In genomic region chr2:128611178-128611577, GRCm38 (mm10) we compare ENCODE assay signal across 14 mouse cellular contexts. TPM values are rescaled to one million over a fixed set of nuclear protein-coding genes. Genes with fewer than 3 reads are reported as not detected.
"Had no signal": no experiment of that assay in that cellular context is flagged by ENCODE, and none has a peak within 500 bp of the region (broad histone marks: within the 10 kb centered on the region; RNA-seq: fewer than 3 reads in every experiment).

No protein-coding gene starts in this region.

- H3K27ac ChIP-seq: hindbrain, embryonic 13.5 days; hindbrain, postnatal 0 days; kidney, postnatal 0 days; limb, embryonic 13.5 days; macrophage; midbrain, embryonic 12.5 days; stomach, postnatal 0 days had no signal

- H3K4me1 ChIP-seq: hindbrain, embryonic 13.5 days; limb, embryonic 13.5 days; midbrain, embryonic 12.5 days had no signal

- ATAC-seq: hindbrain, postnatal 0 days; midbrain, embryonic 16.5 days had no signal

- H3K4me3 ChIP-seq: hindbrain, embryonic 13.5 days; limb, embryonic 13.5 days; megakaryocyte, embryonic 14.5 days; midbrain, embryonic 12.5 days had no signal

- H3K4me2 ChIP-seq: hindbrain, embryonic 13.5 days; limb, embryonic 13.5 days; midbrain, embryonic 12.5 days had no signal

- H3K9ac ChIP-seq: hindbrain, embryonic 13.5 days; limb, embryonic 13.5 days; midbrain, embryonic 12.5 days had no signal

- H3K27me3 ChIP-seq: hindbrain, embryonic 13.5 days; limb, embryonic 13.5 days; megakaryocyte, embryonic 14.5 days; midbrain, embryonic 12.5 days had no signal

- DNase-seq: kidney, adult 8-10 months; kidney, postnatal 36 days; thymus, postnatal 4 days had no signal

- H3K9me3 ChIP-seq: midbrain, embryonic 12.5 days had no signal

RNA-seq across cellular contexts. Expression of gene Spdye4c, which starts 20.2 kb away (rescaled TPM):
- polyA plus RNA-seq: hindbrain, embryonic 13.5 days; hindbrain, postnatal 0 days; intestine, embryonic 16.5 days; kidney, postnatal 0 days; limb, embryonic 13.5 days; macrophage; midbrain, embryonic 12.5 days; midbrain, embryonic 16.5 days; neural tube, embryonic 14.5 days; stomach, postnatal 0 days had no signal
